Mouse (Mus musculus) heart, adult 2 months (tissue): ENCODE measurements around the gene Phf19.

Source experiments
- CTCF ChIP-seq: fragments of 200-600 bp; IDR thresholded peaks from 2 replicates; pipeline ENCODE4 v1.8.1; 2022; ENCODE audit warnings: antibody characterized with exemption, mild to moderate bottlenecking, moderate library complexity
- EP300 ChIP-seq: fragments of 200-500 bp; IDR thresholded peaks from 2 replicates; pipeline ENCODE4 v1.6.1; 2011; ENCODE audit warnings: low read depth, low read length, control low read depth; ENCODE audit not compliant: insufficient read depth

DNA sequence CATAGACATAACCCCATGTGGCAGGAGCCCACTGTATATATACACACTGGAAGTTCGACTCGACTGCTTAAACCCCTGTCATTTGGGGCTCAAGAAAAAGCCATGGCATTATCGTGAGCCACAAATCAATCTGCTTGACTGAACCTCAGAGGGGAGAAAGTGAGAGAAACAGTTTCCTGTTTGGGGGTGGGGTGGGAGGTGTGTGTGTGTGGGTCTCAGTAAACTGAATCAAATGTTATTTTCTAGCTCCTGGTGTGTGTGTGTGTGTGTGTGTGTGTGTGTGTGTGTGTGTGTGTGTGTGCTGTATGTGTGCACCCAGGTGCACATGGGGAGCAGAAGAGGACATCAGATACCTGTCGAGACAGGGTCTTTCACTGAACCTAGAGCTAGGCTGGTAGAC lies 39.2 kb upstream of the Phf19 start:
- TF ChIP-seq EP300 (no peak), CTCF (no peak)
